Mouse (Mus musculus) heart, embryonic 10.5 days (tissue): ENCODE measurements around the gene Cyp4f17. TPM values are rescaled to one million over a fixed set of nuclear protein-coding genes. Genes with fewer than 3 reads are reported as not detected.
A peak's percentile ranks its signal among the peaks of the same experiment; 100 is the strongest.
"Not testable (repeated sequence)": the region's sequence is repeated elsewhere in the genome, so short reads cannot be mapped to it uniquely, and the experiment has no call there.

Source experiments
- DNase-seq: peaks from one replicate; pipeline ENCODE4 v3.0.0-alpha.2; 2017; ENCODE audit warnings: low spot score
- H3K27ac ChIP-seq: fragments of 300-500 bp; sonication (generic); 2 replicates; pipeline ENCODE4 v1.5.1; 2016; ENCODE audit warnings: mild to moderate bottlenecking
- H3K27me3 ChIP-seq: fragments of 300-500 bp; sonication (generic); 2 replicates; pipeline ENCODE4 v1.6.1; 2016; ENCODE audit warnings: mild to moderate bottlenecking; ENCODE audit not compliant: poor library complexity, insufficient read depth, severe bottlenecking
- H3K36me3 ChIP-seq: fragments of 300-500 bp; sonication (generic); 2 replicates; pipeline ENCODE4 v1.6.1; 2016; ENCODE audit warnings: mild to moderate bottlenecking, moderate library complexity
- H3K4me1 ChIP-seq: fragments of 300-500 bp; sonication (generic); 2 replicates; pipeline ENCODE4 v1.6.1; 2016; ENCODE audit warnings: mild to moderate bottlenecking
- H3K4me3 ChIP-seq: fragments of 300-500 bp; sonication (generic); 2 replicates; pipeline ENCODE4 v1.5.1; 2016; ENCODE audit warnings: mild to moderate bottlenecking, moderate library complexity
- H3K9me3 ChIP-seq: fragments of 300-500 bp; sonication (generic); 2 replicates; pipeline ENCODE4 v1.6.1; 2016; ENCODE audit warnings: mild to moderate bottlenecking, moderate library complexity
- WGBS: fragments of 180-500 bp; shearing (Covaris S2); methylation state at CpG from one replicate; pipeline ENCODE4 v1.1.7; 2016; 5-methylcytosine and 5-hydroxymethylcytosine counted together
- polyA plus RNA-seq: library from polyadenylated mRNA; unstranded; fragments of >200 nt; fragmentation: Nextera tagmentation; extraction: Ambion mirVana; gene quantifications from 2 replicates; pipeline ENCODE4 v1.2.1, GENCODE M21; 2016

Cyp4f17 gene
- polyA plus RNA-seq, 1 experiment from 2014 or later, result 4.9 TPM

GRCm38 (mm10) chr17:32534068-32534467, 28.2 kb downstream of the Cyp4f17 start:
- Histone ChIP-seq H3K4me1 (peaks cover 13% of the 10 kb centered on the region; the same call in 1 of the 2 replicates), H3K9me3 (no peaks in the 10 kb centered on the region), H3K4me3 (no peak overlapping the region), H3K27ac (no peak overlapping the region), H3K27me3 (no peaks in the 10 kb centered on the region), H3K36me3 (no peaks in the 10 kb centered on the region)
- 73% methylated on average over 6 of the region's 6 CpGs for WGBS
- no peak for DNase-seq

- H3K27me3 ChIP-seq, H3K9me3 ChIP-seq, H3K36me3 ChIP-seq: not testable (repeated sequence)
- peak within 1 kb of the TSS; percentile 53; the same call in 1 of the 2 replicates for H3K27ac ChIP-seq
- H3K4me1 ChIP-seq, result peaks cover 13% of the 10 kb centered on the region; the same call in 1 of the 2 replicates
- H3K4me3 ChIP-seq, result peak within 1 kb of the TSS; percentile 55
- WGBS, result 7% methylated on average over 5 of the region's 5 CpGs
- peak; percentile 94 for DNase-seq
Measured at GRCm38 (mm10) chr17:32536051-32536866, 30.4 kb downstream of the Cyp4f17 start, which contains the start of gene Cyp4f16. Cyp4f16 (plus strand) TSS chr17:32536558.

DNA sequence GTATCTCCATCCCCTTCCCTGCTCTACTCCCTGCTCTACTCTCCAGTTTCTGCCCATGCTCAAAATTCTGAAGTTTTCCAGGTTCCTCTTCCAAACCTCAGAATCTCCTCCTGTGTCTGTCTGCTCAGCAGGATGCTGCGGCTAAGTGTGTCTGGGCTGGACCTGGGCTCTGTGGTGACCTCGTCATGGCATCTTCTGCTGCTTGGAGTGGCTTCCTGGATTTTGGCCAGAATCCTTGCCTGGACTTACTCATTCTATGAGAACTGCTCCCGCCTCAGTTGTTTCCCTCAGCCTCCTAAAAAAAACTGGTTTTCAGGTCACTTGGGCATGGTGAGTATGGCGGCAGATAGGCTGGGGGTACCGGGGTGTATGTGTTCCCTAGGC, 31.0 kb downstream of the Cyp4f17 start:
- H3K27ac ChIP-seq, result peak overlapping the region; percentile 53; the same call in 1 of the 2 replicates
- peaks cover 13% of the 10 kb centered on the region; the same call in 1 of the 2 replicates for H3K4me1 ChIP-seq
- H3K36me3 ChIP-seq, result no peaks in the 10 kb centered on the region
- no peaks in the 10 kb centered on the region for H3K9me3 ChIP-seq
- peak overlapping the region; percentile 55 for H3K4me3 ChIP-seq
- H3K27me3 ChIP-seq, result no peaks in the 10 kb centered on the region
- no peak for DNase-seq
- 70% methylated on average over 5 of the region's 5 CpGs for WGBS

DNA sequence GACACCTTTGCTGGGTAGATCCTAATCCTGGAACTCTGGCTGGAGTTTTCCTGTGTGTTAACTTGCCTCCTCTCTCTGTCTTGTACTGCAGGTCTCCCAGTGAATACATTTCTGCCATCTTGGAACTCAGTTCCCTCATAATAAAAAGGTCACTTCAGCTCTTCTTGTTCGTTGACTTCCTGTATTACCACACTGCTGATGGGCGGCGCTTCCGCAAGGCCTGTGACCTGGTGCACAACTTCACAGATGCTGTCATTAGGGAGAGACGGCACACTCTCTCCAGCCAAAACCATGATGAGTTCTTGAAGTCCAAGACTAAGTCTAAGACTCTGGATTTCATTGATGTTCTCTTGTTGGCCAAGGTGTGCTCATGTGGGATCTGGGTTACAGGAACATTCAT, 38.9 kb downstream of the Cyp4f17 start:
- not testable (repeated sequence) for H3K27me3 ChIP-seq, H3K9me3 ChIP-seq, DNase-seq, H3K4me3 ChIP-seq, H3K4me1 ChIP-seq, H3K27ac ChIP-seq
- WGBS, result 88% methylated on average over 5 of the region's 5 CpGs
- peaks cover 25% of the 10 kb centered on the region; the same call in 1 of the 2 replicates for H3K36me3 ChIP-seq

GRCm38 (mm10) chr17:32550377-32550776, 44.5 kb downstream of the Cyp4f17 start:
- not testable (repeated sequence) for H3K9me3 ChIP-seq, H3K36me3 ChIP-seq, DNase-seq, H3K4me1 ChIP-seq, H3K27ac ChIP-seq, H3K27me3 ChIP-seq
- 82% methylated on average over 3 of the region's 3 CpGs for WGBS
- H3K4me3 ChIP-seq, result peak overlapping the region; percentile 51

- Histone ChIP-seq H3K4me1 (peaks cover 9% of the 10 kb centered on the region), H3K9me3 (no peaks in the 10 kb centered on the region), H3K27ac (0 out of 2 replicates have a peak overlapping the region, but pooled peaks have one; percentile 37), H3K36me3 (0 out of 2 replicates have a peak, but pooled peaks cover 2% of the 10 kb centered on the region), H3K4me3 (peak overlapping the region; percentile 51), H3K27me3 (no peaks in the 10 kb centered on the region)
- 11% methylated on average over 20 of the region's 20 CpGs for WGBS
- peak; percentile 89 for DNase-seq
Measured at GRCm38 (mm10) chr17:32550900-32551770, 45.3 kb downstream of the Cyp4f17 start.

DNA sequence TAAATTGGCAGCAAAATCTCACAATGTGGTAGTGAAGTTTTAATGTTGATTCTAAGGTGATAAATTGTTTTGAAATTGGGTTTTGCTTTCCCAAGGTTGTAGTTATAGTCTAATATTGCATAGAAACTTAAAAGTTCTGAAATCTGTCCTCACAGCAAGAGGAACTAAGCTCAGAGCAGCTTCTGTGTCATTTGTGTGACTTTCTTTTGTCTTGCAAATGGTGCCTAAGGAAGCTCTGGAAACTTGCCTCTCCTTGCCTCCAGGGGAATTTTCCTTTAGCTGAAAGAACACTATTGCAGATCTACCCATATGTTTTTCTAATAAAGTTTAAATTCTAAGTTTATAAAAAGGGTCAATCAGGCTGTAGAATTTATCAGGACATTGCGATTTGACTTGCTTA, 47.2 kb downstream of the Cyp4f17 start:
- not testable (repeated sequence) for H3K27ac ChIP-seq, H3K4me3 ChIP-seq, H3K4me1 ChIP-seq, H3K36me3 ChIP-seq, H3K9me3 ChIP-seq, H3K27me3 ChIP-seq, DNase-seq
- 42% methylated on average over 1 of the region's 1 CpGs for WGBS

DNA sequence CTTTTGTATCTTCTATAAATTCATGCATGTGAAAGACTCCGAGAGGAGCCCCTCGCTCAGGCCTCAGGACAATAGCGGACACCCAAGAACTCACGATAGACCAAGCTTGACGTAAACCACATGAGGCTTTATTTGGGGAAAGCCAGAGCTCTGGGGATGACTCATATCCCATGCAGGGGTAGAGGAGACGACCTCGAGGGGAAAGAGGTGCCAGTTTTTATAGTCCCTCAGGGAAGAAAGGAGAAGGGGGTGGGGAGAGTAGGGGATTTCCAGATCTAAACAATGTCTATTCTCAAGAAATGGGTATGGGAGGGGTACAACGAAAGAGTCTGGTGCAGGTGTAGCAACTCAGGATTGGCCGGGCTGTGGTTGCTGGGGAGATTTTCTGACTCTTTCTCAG, 48.5 kb downstream of the Cyp4f17 start:
- H3K9me3 ChIP-seq, DNase-seq, H3K27me3 ChIP-seq, H3K36me3 ChIP-seq, H3K27ac ChIP-seq, H3K4me1 ChIP-seq, H3K4me3 ChIP-seq: not testable (repeated sequence)
- WGBS, result 77% methylated on average over 9 of the region's 9 CpGs

GRCm38 (mm10) chr17:32563301-32563700, 57.5 kb downstream of the Cyp4f17 start:
- H3K4me1 ChIP-seq, H3K4me3 ChIP-seq, H3K27ac ChIP-seq, H3K9me3 ChIP-seq, H3K27me3 ChIP-seq, DNase-seq, H3K36me3 ChIP-seq: not testable (repeated sequence)
- WGBS, result 78% methylated on average over 2 of the region's 2 CpGs

- WGBS, result 75% methylated on average over 2 of the region's 2 CpGs
- H3K4me1 ChIP-seq, H3K27me3 ChIP-seq, H3K27ac ChIP-seq, H3K9me3 ChIP-seq, DNase-seq, H3K36me3 ChIP-seq, H3K4me3 ChIP-seq: not testable (repeated sequence)
Measured at GRCm38 (mm10) chr17:32573286-32573685, 67.4 kb downstream of the Cyp4f17 start.

- Histone ChIP-seq H3K4me3 (no peak overlapping the region), H3K9me3 (no peaks in the 10 kb centered on the region), H3K27me3 (no peaks in the 10 kb centered on the region), H3K27ac (no peak overlapping the region), H3K36me3 (no peaks in the 10 kb centered on the region), H3K4me1 (no peaks in the 10 kb centered on the region)
- 57% methylated on average over 7 of the region's 7 CpGs for WGBS
- no peak for DNase-seq
Measured at GRCm38 (mm10) chr17:32577496-32578186, 71.8 kb downstream of the Cyp4f17 start.
